Mouse (Mus musculus) cortical plate, adult 2 months (tissue): ENCODE measurements at regions not wholly inside any gene's neighbourhood (a gene's known extent, or its start where the extent isn't known, plus 50 kb on each side); places are given as distances from the start of the nearest gene placed in this dataset.

Experiments used
- CTCF ChIP-seq: fragments of 200-500 bp; IDR thresholded peaks from 2 replicates; pipeline ENCODE4 v1.5.1; 2011; ENCODE audit warnings: mild to moderate bottlenecking, control low read depth, low read length; ENCODE audit not compliant: insufficient read depth; ENCODE audit errors: extremely low read depth
- POLR2A ChIP-seq: fragments of 200-500 bp; IDR thresholded peaks from 2 replicates; pipeline ENCODE4 v1.6.1; 2011; ENCODE audit warnings: mild to moderate bottlenecking, low read length, control low read depth; ENCODE audit not compliant: insufficient read depth; ENCODE audit errors: extremely low read depth

DNA sequence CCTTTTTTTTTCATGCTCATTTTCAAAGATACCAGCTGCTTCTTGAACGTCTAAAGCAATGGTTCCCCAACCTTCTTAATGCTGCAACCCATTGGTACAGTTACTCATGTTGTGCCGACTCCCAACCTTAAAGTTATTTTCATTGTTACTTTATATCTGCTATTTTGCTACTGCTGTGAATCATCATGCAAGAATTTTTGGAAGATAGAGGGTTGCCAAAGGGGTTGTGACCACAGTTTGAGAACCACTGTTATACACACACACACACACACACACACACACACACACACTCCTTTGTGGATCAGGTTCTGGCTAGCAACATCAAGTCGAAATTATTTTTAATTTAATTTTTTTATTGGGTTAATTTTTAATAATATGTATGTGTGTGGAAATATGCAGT, 96.8 kb upstream of the Satb2 start:
- TF ChIP-seq CTCF (no peak), POLR2A (no peak)
